Mouse (Mus musculus): ENCODE results near the gene Tk1.
"Not testable (repeated sequence)": the region's sequence is repeated elsewhere in the genome, so short reads cannot be mapped to it uniquely, and the experiment has no call there.

The Tk1 gene

DNA sequence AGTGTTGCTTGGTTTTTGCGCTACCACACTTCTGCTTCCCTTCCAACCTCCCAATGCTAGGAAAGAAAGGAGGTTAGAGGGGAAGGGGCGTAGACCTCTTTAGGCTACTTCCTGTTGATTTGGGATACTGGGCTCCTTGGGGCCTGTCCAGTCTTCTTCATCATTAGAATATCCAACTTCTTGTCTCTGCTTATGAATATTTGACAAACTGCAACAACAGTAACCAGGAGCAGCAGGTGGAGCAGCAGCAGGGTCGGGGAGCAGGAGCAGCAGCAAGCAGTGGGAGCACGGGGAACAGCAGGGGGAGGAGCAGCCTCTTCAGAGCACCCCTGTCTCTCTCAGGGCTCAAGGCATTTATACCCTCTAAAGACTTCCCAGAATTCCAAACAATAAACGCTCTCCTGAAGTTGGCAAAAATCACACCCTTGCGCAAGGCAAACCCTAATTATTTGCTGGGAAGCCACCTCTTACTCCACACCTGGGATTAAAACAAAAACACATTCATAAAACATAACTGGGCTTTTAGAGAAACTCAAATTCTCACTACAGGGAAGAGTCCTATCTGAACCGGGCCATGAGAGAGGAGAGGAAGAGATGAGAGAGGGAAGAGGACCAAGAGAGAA is 21.8 kb upstream of the Tk1 start:
- no peak for DNase-seq (ENCODE audit: low read depth, low spot score)

GRCm38 (mm10) chr11:117846640-117847039 is 20.7 kb upstream of the Tk1 start:
- no peak for DNase-seq (ENCODE audit: low read depth, low spot score)

DNA sequence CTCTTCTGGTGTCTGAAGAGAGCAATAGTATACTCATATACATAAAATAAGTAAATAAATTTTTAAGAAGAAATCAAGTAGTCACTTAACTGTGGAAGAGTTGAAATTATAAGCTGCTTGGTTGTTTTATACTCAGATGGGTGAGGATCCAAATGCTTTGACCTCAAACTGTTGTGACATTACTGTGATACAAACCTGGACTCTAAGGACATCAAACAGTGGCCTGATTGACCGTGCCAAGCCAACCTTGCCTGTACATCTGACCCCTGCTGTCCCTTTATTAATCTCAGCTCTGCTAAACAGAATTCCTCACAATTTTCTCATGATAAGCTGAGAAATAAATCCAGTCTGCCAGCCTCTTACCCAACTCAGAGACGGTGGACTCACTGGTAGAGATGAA is 19.8 kb upstream of the Tk1 start:
- no peak for DNase-seq (ENCODE audit: low read depth, low spot score)

GRCm38 (mm10) chr11:117844997-117845396 is 19.1 kb upstream of the Tk1 start:
- DNase-seq (ENCODE audit: low read depth, low spot score), result no peak

DNA sequence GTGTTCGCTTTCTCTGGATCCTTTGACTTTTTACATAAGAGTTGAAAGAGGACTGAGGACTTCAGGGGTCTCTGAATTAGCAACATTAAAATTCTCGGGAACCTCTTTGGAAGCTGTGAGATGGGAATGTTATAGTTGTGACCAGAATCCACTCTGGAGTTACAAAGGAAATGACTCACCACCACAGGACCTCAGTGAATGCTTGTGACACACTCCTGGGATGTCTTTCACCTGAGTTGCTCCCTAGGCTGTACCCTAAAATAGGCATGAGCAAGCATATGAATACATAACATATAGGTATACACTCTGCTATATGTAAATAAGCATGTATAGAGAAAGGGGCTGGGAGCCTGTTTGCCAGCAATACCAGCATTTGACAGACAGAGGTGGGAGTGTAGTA is 17.5 kb upstream of the Tk1 start:
- DNase-seq (ENCODE audit: low read depth, low spot score), result no peak

DNA sequence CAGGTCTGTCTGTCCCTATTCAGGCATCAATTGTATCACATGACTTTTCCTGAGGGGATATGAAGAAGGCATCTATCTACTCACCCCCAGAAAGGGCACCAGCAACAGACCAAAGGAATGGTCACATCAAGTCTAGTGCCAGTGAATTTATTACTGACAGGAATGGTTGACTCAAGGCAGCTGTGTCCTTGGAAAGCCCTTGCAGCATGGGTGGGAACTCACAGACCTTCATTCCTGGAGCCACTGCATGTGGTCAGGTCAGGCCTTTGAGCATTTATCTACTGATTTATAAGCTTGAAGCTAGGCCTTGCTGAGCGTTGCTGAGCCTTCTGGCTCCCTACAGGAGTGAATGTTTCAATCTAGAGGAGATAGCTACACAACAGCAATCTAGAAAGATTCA is 15.0 kb upstream of the Tk1 start:
- DNase-seq (ENCODE audit: low read depth, low spot score), result no peak

DNA sequence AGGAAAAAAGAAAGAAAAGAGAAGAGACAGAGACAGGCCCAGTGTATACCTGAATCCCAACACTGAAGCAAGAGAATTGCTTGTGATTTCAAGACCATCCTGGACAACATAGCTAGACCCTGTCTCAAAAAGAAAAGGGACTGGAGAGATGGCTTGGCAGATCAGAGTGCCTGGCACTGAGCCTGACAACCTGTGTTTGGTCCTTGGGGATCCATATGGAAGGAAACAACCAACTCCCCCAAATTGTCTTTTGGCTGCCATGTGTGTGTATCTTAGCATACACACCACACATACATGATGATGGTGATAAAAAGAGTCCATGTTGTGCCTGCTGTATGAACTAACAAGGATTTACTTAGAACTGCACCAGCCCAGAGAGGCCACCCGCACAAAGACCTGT is 13.1 kb upstream of the Tk1 start:
- no peak for DNase-seq (ENCODE audit: low read depth, low spot score)

DNA sequence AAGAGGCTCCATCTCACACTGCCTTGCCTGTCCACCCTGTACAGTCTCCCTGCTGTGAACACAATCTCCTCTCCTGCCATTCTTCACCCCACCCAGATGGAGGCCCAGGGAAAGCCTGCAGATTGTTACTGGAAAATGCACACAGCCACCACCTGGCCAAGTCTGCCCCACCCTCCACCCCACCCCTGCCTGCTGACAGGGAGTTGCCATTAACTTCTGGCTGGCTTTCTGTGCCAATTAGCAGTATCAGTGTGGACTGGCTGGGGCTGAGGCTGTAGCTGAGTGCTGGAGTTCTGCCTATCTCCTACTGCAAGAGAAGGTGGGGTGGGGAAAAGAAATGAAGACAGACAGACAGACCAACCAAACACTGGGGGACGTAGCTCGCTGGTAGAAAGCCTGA is 12.7 kb upstream of the Tk1 start:
- DNase-seq (ENCODE audit: low read depth, low spot score), result no peak

GRCm38 (mm10) chr11:117836306-117836705 is 10.4 kb upstream of the Tk1 start:
- DNase-seq (ENCODE audit: low read depth, low spot score), result no peak

DNA sequence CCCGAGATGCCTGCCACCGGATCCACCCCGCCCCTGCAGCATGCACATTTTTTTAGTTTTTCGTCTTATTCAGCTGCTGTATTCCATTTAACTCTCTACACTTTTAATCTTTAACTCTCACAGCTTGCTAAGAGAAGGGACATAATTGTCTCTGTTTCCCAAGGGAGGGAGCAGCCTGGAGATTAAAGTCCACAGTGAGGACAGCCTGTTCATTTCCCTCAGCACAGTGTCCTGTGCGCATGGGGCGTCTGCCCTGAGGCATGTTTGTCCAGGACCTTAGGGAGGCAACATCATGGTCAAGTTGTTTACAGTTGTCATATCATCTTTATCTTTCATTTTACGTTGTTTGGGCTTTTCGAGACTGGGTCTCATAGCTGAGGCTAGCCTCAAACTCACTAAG is 8.2 kb upstream of the Tk1 start:
- DNase-seq (ENCODE audit: low read depth, low spot score), result no peak

- DNase-seq (ENCODE audit: low read depth, low spot score), result not testable (repeated sequence)
Observed at GRCm38 (mm10) chr11:117833509-117833908, 7.6 kb upstream of the Tk1 start.

DNA sequence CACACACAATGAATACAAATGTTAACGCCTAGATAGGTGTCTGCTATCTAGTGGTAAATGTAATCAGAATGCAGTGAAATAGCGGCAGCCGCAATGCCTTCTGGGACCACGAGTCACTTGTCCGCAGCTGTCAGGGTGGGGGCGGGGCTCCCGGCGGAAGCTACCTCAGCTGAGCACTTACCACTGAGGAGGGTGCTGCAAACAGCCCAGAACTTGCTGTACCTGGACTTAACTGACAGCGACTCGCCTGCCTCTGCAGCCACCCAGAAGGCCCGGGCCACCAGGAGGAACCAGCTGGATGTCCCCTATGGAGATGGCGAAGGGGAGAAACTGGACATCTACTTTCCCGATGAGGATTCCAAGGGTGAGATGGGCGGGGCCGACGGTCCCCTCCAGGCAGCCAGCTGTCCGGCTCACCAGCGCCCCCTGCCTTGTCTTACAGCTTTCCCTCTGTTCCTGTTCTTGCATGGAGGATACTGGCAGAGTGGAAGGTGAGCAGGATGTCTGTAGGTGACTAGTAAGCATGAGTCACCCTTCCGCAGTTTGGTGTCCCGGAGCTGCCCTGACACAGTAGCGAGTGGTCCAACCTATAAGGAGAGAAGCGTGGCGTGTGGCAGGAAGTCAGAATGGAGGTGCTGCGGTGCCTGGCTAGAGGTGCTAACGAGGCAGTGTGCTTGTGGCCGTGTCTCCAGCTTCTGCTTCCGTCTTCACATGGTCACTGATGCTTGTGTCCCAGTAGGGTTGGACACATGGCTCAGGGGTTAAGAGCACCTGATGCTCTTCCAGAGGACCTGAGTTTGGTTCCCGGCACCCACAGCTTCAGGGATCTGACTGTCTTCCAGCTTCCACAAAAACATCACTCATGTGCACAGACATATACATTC is 6.4 kb upstream of the Tk1 start:
- no peak for DNase-seq (ENCODE audit: low read depth, low spot score)

DNA sequence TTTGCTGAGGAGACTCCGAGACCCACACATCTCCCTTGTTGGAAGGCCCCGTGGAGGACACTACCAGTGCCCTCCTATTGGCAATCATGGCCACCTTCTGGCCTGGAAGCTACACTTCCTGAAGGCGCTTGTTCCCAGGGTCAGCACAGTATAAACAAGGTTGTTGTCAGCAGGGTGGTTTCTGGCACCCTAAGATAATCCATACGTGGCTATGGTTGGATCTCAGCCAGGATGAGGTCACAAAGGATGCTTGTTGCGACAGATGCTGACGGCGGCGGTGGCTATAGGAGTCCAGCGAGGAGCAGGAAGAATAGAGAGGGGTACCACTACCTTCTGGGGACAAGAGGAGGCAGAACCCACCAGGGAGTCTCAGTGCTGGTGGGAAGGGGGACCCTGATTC is 4.5 kb upstream of the Tk1 start:
- DNase-seq (ENCODE audit: low read depth, low spot score), result no peak

GRCm38 (mm10) chr11:117829671-117830215 is 3.9 kb upstream of the Tk1 start:
- DNase-seq (ENCODE audit: low read depth, low spot score), result no peak

GRCm38 (mm10) chr11:117828888-117829604 is 3.2 kb upstream of the Tk1 start:
- no peak for DNase-seq (ENCODE audit: low read depth, low spot score)

DNA sequence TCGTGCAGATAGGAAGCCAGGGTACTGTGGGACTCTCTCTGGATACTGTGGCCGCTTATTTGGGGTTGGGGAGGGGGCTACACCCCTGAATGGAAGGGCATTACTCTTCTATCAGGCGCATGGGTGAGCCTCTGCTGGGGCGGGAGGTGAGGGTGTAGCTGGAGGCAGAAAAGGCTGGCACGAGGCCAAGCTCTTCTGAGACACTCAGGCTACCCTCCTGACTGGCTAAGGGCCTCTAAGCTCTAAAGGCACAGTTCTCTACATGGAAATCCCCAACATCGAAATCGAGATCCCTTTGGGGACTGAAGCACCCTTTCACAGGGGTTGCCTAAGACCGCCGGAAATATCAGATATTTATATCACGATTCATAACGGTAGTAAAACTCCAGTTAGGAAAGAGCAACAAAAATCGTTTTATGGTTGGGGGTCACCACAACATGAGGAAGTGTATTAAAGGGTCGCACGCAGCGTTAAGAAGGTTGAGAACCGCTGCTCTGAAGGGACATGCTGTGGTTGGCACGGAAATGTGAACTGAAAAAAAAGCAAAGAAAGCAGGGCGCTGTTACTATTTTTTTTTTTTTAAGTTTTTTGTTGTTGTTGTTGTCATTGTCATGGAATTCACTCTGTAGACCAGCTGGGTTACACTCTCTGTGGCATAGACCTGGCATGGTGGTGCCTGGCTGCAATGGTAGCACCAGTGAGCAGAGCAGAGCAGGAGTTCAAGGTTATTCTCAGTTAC is 2.4 kb upstream of the Tk1 start:
- DNase-seq (ENCODE audit: low read depth, low spot score), result no peak

DNA sequence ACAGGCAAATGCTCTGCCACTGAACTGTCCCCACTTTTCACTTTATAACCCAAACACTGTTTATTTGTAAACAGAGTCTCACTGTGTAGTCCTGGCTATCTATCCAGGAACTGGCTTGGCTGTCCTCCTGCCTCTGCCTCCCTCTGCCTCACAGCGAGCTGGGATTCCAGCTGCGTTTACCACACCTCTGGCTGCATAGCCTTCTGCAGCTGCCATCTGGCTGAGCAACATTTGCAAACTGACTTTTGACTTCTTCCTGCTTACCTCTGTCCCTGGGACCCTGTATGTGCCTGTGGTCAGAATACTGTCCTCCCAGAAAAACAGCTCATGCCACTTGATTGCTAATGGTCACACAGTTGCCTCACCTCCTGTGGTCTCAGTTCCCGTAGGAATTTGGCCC is 1.5 kb upstream of the Tk1 start:
- DNase-seq (ENCODE audit: low read depth, low spot score), result no peak

DNA sequence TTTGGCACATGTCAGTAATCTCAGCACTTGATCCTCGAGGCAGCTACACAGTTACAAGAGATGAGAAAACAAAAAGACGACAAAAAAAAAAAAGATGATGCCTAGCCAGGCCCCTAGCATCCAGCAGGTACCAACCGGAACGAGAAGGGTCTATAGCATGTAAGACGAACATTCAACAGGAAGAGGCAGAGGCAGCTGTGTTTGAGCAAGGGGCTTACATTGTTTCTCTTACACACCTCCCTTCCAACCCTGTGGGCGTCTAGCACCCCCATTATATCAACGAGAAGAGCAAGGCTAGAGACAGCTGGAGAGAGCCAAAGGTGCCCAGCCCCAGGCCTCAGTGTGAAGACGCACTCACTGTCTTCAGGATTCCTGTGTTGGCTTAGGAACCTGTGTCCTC is 1.0 kb upstream of the Tk1 start:
- no peak for DNase-seq (ENCODE audit: low read depth, low spot score)

DNA sequence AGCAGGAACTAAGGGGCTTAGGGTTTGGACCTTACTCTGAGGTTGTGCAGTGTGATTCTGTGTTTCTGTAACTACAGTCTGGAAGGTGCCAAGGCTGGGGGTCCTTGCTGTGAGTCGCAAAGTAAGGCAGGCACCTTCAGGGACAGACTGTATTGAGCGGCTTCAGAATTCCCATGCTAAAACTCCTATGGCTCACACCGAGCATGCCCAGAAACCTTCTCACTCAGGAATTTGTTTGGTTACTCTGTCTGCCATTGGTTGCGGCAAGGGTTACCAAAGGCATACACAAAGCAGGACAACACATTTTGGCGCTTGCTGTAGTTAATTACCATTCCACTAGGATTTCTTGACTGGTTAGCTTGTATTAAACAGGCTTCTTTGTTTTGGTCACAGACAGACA is 272 bp upstream of the Tk1 start:
- no peak for DNase-seq (ENCODE audit: low read depth, low spot score)

GRCm38 (mm10) chr11:117824060-117824969 is 1.6 kb downstream of the Tk1 start:
- DNase-seq (ENCODE audit: low read depth, low spot score), result no peak

DNA sequence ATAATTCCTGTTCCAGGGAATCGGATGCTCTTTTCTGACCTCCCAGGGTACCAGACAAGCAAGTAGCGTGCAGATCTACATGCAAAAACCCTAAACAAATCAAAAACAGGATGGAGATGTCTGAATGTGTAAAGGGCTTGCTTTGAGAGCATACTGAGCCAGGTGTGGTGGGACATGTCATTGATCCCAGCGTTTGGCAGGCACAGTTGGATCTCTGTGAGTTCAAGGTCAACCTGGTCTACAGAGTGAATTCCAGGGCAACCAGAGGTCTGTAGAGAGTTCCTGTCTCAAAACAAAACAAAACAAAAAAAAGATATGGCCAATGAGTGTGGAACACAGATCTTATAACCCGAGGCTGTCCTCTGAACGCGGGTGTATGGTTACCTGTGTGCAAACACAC is 2.5 kb downstream of the Tk1 start:
- no peak for DNase-seq (ENCODE audit: low read depth, low spot score)
